Mouse (Mus musculus): ENCODE measurements at regions not wholly inside any gene's neighbourhood (a gene's known extent, or its start where the extent isn't known, plus 50 kb on each side); places are given as distances from the start of the nearest gene placed in this dataset.
A peak's percentile ranks its signal among the peaks of the same experiment; 100 is the strongest.
"Not testable (repeated sequence)": the region's sequence is repeated elsewhere in the genome, so short reads cannot be mapped to it uniquely, and the experiment has no call there.

GRCm38 (mm10) chr8:20545347-20545746 lies 69.4 kb upstream of the Gm21119 start:
- H3K9me3 ChIP-seq (replicated peaks; ENCODE audit: control insufficient read depth, low read length); H3K27me3 ChIP-seq (ENCODE audit: control insufficient read depth, insufficient read depth, low read length); H3K4me2 ChIP-seq (ENCODE audit: low read depth, low read length); H3K27ac ChIP-seq (replicated peaks; ENCODE audit: low read depth, low read length); H3K36me3 ChIP-seq (replicated peaks; ENCODE audit: control insufficient read depth, insufficient read depth, low read depth, low read length); H3K9ac ChIP-seq (replicated peaks; ENCODE audit: low read length); DNase-seq (ENCODE audit: low spot score); ATAC-seq (replicated peaks; ENCODE audit: insufficient number of reproducible peaks, low FRiP score, low TSS enrichment, low read depth); H3K4me3 ChIP-seq (ENCODE audit: low read depth, low read length); H3K4me1 ChIP-seq (ENCODE audit: control insufficient read depth, insufficient read depth, low read length): not testable (repeated sequence)
- WGBS, result no CpG with 5 or more reads among the region's 2 CpGs

GRCm38 (mm10) chr8:20546401-20546800 lies 68.3 kb upstream of the Gm21119 start:
- WGBS, result no CpG with 5 or more reads among the region's 3 CpGs
- H3K9ac ChIP-seq (replicated peaks; ENCODE audit: low read length); DNase-seq (ENCODE audit: low spot score); H3K4me1 ChIP-seq (ENCODE audit: control insufficient read depth, insufficient read depth, low read length); H3K36me3 ChIP-seq (replicated peaks; ENCODE audit: control insufficient read depth, insufficient read depth, low read depth, low read length); H3K4me2 ChIP-seq (ENCODE audit: low read depth, low read length); H3K27ac ChIP-seq (replicated peaks; ENCODE audit: low read depth, low read length); ATAC-seq (replicated peaks; ENCODE audit: insufficient number of reproducible peaks, low FRiP score, low TSS enrichment, low read depth); H3K4me3 ChIP-seq (ENCODE audit: low read depth, low read length); H3K9me3 ChIP-seq (replicated peaks; ENCODE audit: control insufficient read depth, low read length); H3K27me3 ChIP-seq (ENCODE audit: control insufficient read depth, insufficient read depth, low read length): not testable (repeated sequence)

- H3K36me3 ChIP-seq (replicated peaks; ENCODE audit: control insufficient read depth, insufficient read depth, low read depth, low read length); H3K9me3 ChIP-seq (replicated peaks; ENCODE audit: control insufficient read depth, low read length); H3K27me3 ChIP-seq (ENCODE audit: control insufficient read depth, insufficient read depth, low read length); H3K4me1 ChIP-seq (ENCODE audit: control insufficient read depth, insufficient read depth, low read length): not testable (repeated sequence)
- WGBS, result 11% methylated on average over 61 of the region's 64 CpGs
- H3K27ac ChIP-seq (replicated peaks; ENCODE audit: low read depth, low read length), result peak overlapping the region; percentile 65; the same call in 1 of the 2 replicates
- ATAC-seq (replicated peaks; ENCODE audit: insufficient number of reproducible peaks, low FRiP score, low TSS enrichment, low read depth), result peak; percentile 100
- H3K9ac ChIP-seq (replicated peaks; ENCODE audit: low read length), result peak overlapping the region; percentile 90
- peak overlapping the region; percentile 62 for H3K4me3 ChIP-seq (ENCODE audit: low read depth, low read length)
- DNase-seq (ENCODE audit: low spot score), result peak; percentile 15
- H3K4me2 ChIP-seq (ENCODE audit: low read depth, low read length), result peak overlapping the region; percentile 25
Observed at GRCm38 (mm10) chr8:20550054-20550778, 64.5 kb upstream of the Gm21119 start.

GRCm38 (mm10) chr8:20556501-20557181 lies 58.1 kb upstream of the Gm21119 start:
- not testable (repeated sequence) for H3K27ac ChIP-seq (replicated peaks; ENCODE audit: low read depth, low read length); H3K27me3 ChIP-seq (ENCODE audit: control insufficient read depth, insufficient read depth, low read length); H3K4me2 ChIP-seq (ENCODE audit: low read depth, low read length); H3K4me1 ChIP-seq (ENCODE audit: control insufficient read depth, insufficient read depth, low read length); H3K36me3 ChIP-seq (replicated peaks; ENCODE audit: control insufficient read depth, insufficient read depth, low read depth, low read length); H3K9ac ChIP-seq (replicated peaks; ENCODE audit: low read length); H3K4me3 ChIP-seq (ENCODE audit: low read depth, low read length); DNase-seq (ENCODE audit: low spot score); H3K9me3 ChIP-seq (replicated peaks; ENCODE audit: control insufficient read depth, low read length)
- ATAC-seq (replicated peaks; ENCODE audit: insufficient number of reproducible peaks, low FRiP score, low TSS enrichment, low read depth), result peak; percentile 36; the same call in 1 of the 2 replicates
- WGBS, result no CpG with 5 or more reads among the region's 6 CpGs

GRCm38 (mm10) chr8:20557184-20557583 lies 57.5 kb upstream of the Gm21119 start:
- not testable (repeated sequence) for H3K27me3 ChIP-seq (ENCODE audit: control insufficient read depth, insufficient read depth, low read length); H3K4me3 ChIP-seq (ENCODE audit: low read depth, low read length); H3K9me3 ChIP-seq (replicated peaks; ENCODE audit: control insufficient read depth, low read length); H3K27ac ChIP-seq (replicated peaks; ENCODE audit: low read depth, low read length); H3K9ac ChIP-seq (replicated peaks; ENCODE audit: low read length); H3K36me3 ChIP-seq (replicated peaks; ENCODE audit: control insufficient read depth, insufficient read depth, low read depth, low read length); H3K4me2 ChIP-seq (ENCODE audit: low read depth, low read length); H3K4me1 ChIP-seq (ENCODE audit: control insufficient read depth, insufficient read depth, low read length); DNase-seq (ENCODE audit: low spot score)
- ATAC-seq (replicated peaks; ENCODE audit: insufficient number of reproducible peaks, low FRiP score, low TSS enrichment, low read depth), result peak; percentile 84
- WGBS, result 83% methylated on average over 7 of the region's 8 CpGs

GRCm38 (mm10) chr8:20557609-20558008 lies 57.1 kb upstream of the Gm21119 start:
- H3K4me3 ChIP-seq (ENCODE audit: low read depth, low read length); H3K9me3 ChIP-seq (replicated peaks; ENCODE audit: control insufficient read depth, low read length); H3K4me2 ChIP-seq (ENCODE audit: low read depth, low read length); H3K27ac ChIP-seq (replicated peaks; ENCODE audit: low read depth, low read length); H3K36me3 ChIP-seq (replicated peaks; ENCODE audit: control insufficient read depth, insufficient read depth, low read depth, low read length); H3K9ac ChIP-seq (replicated peaks; ENCODE audit: low read length); H3K4me1 ChIP-seq (ENCODE audit: control insufficient read depth, insufficient read depth, low read length); H3K27me3 ChIP-seq (ENCODE audit: control insufficient read depth, insufficient read depth, low read length); DNase-seq (ENCODE audit: low spot score): not testable (repeated sequence)
- 47% methylated on average over 41 of the region's 47 CpGs for WGBS
- ATAC-seq (replicated peaks; ENCODE audit: insufficient number of reproducible peaks, low FRiP score, low TSS enrichment, low read depth), result peak; percentile 99

Data from embryonic facial prominence, embryonic 11.5 days (tissue).